Mouse (Mus musculus) midbrain, embryonic 16.5 days (tissue): ENCODE measurements around the gene Isg20. TPM values are rescaled to one million over a fixed set of nuclear protein-coding genes. Genes with fewer than 3 reads are reported as not detected.

Experiments
- ATAC-seq: fragments of 200-750 bp; cut with Nextera tagmentation; 2 replicates; pipeline ENCODE4 v1.8.0; 2017; ENCODE audit warnings: moderate TSS enrichment
- H3K27ac ChIP-seq: fragments of 300-500 bp; sonication (generic); 2 replicates; pipeline ENCODE4 v1.5.1; 2014; ENCODE audit warnings: mild to moderate bottlenecking, low read length, mixed read lengths
- H3K27me3 ChIP-seq: fragments of 300-500 bp; sonication (generic); 2 replicates; pipeline ENCODE4 v1.6.1; 2014; ENCODE audit warnings: low read depth, low read length, mixed read lengths; ENCODE audit not compliant: control insufficient read depth, insufficient read depth
- H3K36me3 ChIP-seq: fragments of 300-500 bp; sonication (generic); 2 replicates; pipeline ENCODE4 v1.6.1; 2014; ENCODE audit warnings: mild to moderate bottlenecking, low read length, moderate library complexity, mixed read lengths; ENCODE audit not compliant: control insufficient read depth, insufficient read depth
- H3K4me1 ChIP-seq: fragments of 300-500 bp; sonication (generic); 2 replicates; pipeline ENCODE4 v1.6.1; 2014; ENCODE audit warnings: mild to moderate bottlenecking, low read length, mixed read lengths; ENCODE audit not compliant: control insufficient read depth, insufficient read depth
- H3K4me2 ChIP-seq: fragments of 300-500 bp; sonication (generic); 2 replicates; pipeline ENCODE4 v1.6.1; 2014; ENCODE audit warnings: mild to moderate bottlenecking, low read length, mixed read lengths
- H3K4me3 ChIP-seq: fragments of 300-500 bp; sonication (generic); 2 replicates; pipeline ENCODE4 v1.5.1; 2014; ENCODE audit warnings: low read depth, mild to moderate bottlenecking, low read length, moderate library complexity, mixed read lengths
- H3K9ac ChIP-seq: fragments of 300-500 bp; sonication (generic); 2 replicates; pipeline ENCODE4 v1.6.1; 2014; ENCODE audit warnings: low read depth, low read length, mixed read lengths
- H3K9me3 ChIP-seq: fragments of 300-500 bp; sonication (generic); replicated peaks from 2 replicates; pipeline ENCODE4 v1.6.1; 2014; ENCODE audit warnings: mild to moderate bottlenecking, low read length, mixed read lengths; ENCODE audit not compliant: control insufficient read depth, poor library complexity, severe bottlenecking
- WGBS: fragments of 180-500 bp; shearing (Covaris S2); extraction: QIAGEN DNeasy Blood & Tissue Kit; methylation state at CpG from one replicate; pipeline ENCODE4 v1.1.7; 2014; 5-methylcytosine and 5-hydroxymethylcytosine counted together
- polyA plus RNA-seq: library from polyadenylated mRNA; unstranded; fragments of >200 nt; fragmentation: Nextera tagmentation; extraction: Ambion mirVana; gene quantifications from 2 replicates; pipeline ENCODE4 v1.2.1, GENCODE M21; 2015

The Isg20 gene
- polyA plus RNA-seq, 1 experiment from 2014 or later, result 2.7 TPM

- peak; percentile 13; the same call in 1 of the 2 replicates for ATAC-seq
- Histone ChIP-seq H3K4me3 (peak overlapping the region; percentile 5; the same call in 1 of the 2 replicates), H3K27ac (no peak overlapping the region), H3K4me2 (peak overlapping the region; percentile 39), H3K9me3 (no peaks in the 10 kb centered on the region), H3K36me3 (peaks cover 2% of the 10 kb centered on the region; the same call in 1 of the 2 replicates), H3K9ac (no peak overlapping the region; the same call in 1 of the 2 replicates), H3K27me3 (no peaks in the 10 kb centered on the region; the same call in 1 of the 2 replicates), H3K4me1 (peaks cover 10% of the 10 kb centered on the region; the same call in 1 of the 2 replicates)
- WGBS, result 11% methylated on average over 20 of the region's 20 CpGs
These were observed 811 bp upstream of the Isg20 start for GRCm38 (mm10) chr7:78912253-78912973.

DNA sequence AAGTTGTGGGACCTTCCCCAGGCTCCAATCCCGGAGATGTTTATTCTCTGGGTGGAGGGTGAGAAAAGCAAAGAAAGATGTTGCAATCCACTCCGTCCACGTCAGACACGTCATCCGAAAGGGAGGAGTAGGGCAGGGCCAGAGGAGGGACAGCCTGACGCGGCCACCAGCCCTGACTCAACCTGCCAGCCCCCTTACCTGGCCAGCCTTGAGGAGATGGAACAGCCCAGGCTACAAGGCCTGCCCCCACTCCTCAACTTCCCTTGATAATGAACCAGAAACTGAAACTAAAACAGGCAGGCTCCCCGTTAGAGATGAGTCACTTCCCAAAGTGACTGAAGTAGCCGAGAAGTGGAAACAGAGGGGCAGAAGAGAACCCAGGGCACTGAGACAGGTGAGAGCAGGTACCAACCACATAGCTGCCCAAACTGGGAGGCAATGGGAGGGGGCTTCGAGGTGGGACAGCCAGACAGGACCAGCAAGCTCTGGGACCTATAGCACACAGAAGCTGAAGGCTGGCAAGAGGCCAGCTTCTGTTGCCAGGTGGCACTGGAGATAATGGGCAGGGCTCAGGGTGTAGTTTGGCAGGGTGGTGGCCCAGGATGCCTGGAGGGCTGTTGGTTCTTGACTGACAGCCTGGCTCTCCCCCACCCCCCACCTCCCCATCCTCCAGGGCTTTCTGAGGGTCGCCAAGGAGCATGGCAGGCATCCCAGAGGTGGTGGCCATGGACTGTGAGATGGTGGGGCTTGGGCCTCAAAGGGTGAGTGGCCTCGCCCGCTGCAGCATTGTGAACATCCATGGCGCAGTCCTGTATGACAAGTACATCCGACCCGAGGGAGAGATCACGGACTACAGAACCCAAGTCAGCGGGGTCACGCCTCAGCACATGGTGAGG, 673 bp downstream of the Isg20 start:
- 82% methylated on average over 19 of the region's 19 CpGs for WGBS

GRCm38 (mm10) chr7:78914545-78914845, 1.3 kb downstream of the Isg20 start:
- WGBS, result 95% methylated on average over 3 of the region's 3 CpGs
- Histone ChIP-seq H3K9ac (no peak overlapping the region), H3K4me3 (no peak overlapping the region), H3K4me2 (no peak overlapping the region), H3K36me3 (no peaks in the 10 kb centered on the region), H3K4me1 (peaks cover 10% of the 10 kb centered on the region; the same call in 1 of the 2 replicates), H3K27ac (no peak overlapping the region), H3K9me3 (no peaks in the 10 kb centered on the region), H3K27me3 (no peaks in the 10 kb centered on the region; the same call in 1 of the 2 replicates)
- ATAC-seq, result no peak

More for the DNA sequence above, 673 bp downstream of the Isg20 start:
- Histone ChIP-seq H3K4me3 (no peak overlapping the region), H3K27me3 (no peaks in the 10 kb centered on the region; the same call in 1 of the 2 replicates), H3K4me1 (peaks cover 10% of the 10 kb centered on the region; the same call in 1 of the 2 replicates), H3K36me3 (no peaks in the 10 kb centered on the region), H3K27ac (no peak overlapping the region), H3K4me2 (no peak overlapping the region), H3K9me3 (no peaks in the 10 kb centered on the region), H3K9ac (no peak overlapping the region)
- ATAC-seq, result no peak

DNA sequence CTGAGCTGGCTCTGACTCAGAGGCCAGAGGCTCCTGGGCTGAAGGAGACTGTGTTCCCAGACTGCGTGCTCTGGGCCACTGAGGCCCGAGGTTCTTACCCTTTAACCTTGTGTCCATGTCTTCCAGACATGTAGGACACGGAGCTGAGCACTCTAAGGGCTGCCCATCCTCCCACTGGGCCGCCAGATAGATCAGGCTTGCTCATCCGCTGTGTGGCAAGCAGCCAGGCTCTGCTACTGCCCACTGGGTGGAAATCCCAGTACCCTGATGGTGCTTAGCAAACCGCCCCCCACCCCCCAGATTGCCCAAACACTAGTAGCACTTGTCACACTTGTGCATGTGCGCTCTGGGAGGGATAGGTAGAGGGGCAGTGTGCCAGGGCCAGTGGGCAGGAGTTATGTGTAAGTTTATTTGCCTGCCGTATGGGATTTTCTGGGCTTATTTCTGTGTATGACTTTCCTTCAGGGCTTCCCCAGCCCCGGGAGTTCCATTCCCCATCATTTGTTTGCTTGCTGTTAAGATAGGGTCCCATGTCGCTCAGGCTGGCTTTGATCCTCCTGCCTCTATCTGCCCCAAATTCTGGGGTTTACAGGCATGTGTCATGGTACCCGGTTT, 1.8 kb downstream of the Isg20 start:
- Histone ChIP-seq H3K9ac (no peak overlapping the region), H3K4me2 (no peak overlapping the region), H3K9me3 (no peaks in the 10 kb centered on the region), H3K27me3 (no peaks in the 10 kb centered on the region; the same call in 1 of the 2 replicates), H3K4me1 (peaks cover 10% of the 10 kb centered on the region; the same call in 1 of the 2 replicates), H3K27ac (no peak overlapping the region), H3K36me3 (no peaks in the 10 kb centered on the region), H3K4me3 (no peak overlapping the region)
- 83% methylated on average over 11 of the region's 11 CpGs for WGBS
- no peak for ATAC-seq

DNA sequence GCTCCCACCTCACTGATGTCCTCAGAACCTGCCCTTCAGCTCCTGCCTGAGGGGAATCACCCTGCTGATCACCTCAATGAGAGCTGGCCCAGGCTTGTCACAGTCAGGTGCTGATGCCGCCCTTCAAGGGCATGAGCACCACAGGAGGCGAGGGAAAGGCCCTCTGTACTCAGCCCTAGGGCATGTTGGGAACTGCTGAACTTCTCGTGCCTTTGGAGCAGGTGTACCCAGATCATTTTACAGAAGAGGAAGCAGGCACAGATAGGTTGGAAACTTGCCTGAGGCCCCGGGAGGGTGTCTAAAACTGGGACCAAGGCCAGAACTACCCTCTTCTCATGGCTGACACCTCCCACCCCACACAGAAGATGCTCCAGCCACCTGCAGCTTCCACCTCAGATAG, 5.5 kb downstream of the Isg20 start:
- WGBS, result 60% methylated on average over 4 of the region's 4 CpGs
- no peak for ATAC-seq
- no peak overlapping the region for H3K4me2 ChIP-seq
- H3K27ac ChIP-seq, result no peak overlapping the region
- H3K4me1 ChIP-seq, result peaks cover 2% of the 10 kb centered on the region; the same call in 1 of the 2 replicates
- no peaks in the 10 kb centered on the region for H3K27me3 ChIP-seq
- no peak overlapping the region for H3K4me3 ChIP-seq
- no peaks in the 10 kb centered on the region for H3K9me3 ChIP-seq
- H3K9ac ChIP-seq, result no peak overlapping the region
- H3K36me3 ChIP-seq, result no peaks in the 10 kb centered on the region

DNA sequence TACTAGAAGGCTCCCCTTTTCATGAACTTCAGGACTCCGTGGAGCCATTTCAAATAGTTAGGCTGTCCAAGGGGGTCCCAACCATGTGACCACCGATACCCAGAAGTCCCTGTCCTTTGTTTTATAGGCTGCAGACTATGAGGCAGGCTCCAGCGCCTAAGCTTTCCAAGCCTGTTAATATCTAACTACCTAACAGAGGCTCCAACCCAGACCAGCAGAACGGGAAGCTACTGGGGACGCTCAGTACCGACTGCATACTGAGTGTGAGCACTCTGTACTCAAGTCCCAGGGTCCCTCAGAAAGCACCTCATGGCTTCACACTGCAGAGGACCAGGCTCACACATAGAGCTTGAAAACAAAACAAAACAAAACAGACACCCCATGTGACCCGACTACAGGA, 9.3 kb downstream of the Isg20 start:
- Histone ChIP-seq H3K9ac (no peak overlapping the region), H3K4me3 (no peak overlapping the region), H3K4me2 (no peak overlapping the region), H3K9me3 (no peaks in the 10 kb centered on the region), H3K27ac (no peak overlapping the region), H3K36me3 (no peaks in the 10 kb centered on the region), H3K4me1 (no peaks in the 10 kb centered on the region), H3K27me3 (no peaks in the 10 kb centered on the region)
- no peak for ATAC-seq
- WGBS, result 72% methylated on average over 7 of the region's 7 CpGs

GRCm38 (mm10) chr7:78924300-78924699, 11.1 kb downstream of the Isg20 start:
- ATAC-seq, result peak; percentile 69; the same call in 1 of the 2 replicates
- H3K9ac ChIP-seq, result no peak overlapping the region
- no peak overlapping the region for H3K4me2 ChIP-seq
- no peaks in the 10 kb centered on the region for H3K4me1 ChIP-seq
- H3K27me3 ChIP-seq, result no peaks in the 10 kb centered on the region
- H3K9me3 ChIP-seq, result no peaks in the 10 kb centered on the region
- 12% methylated on average over 6 of the region's 6 CpGs for WGBS
- H3K4me3 ChIP-seq, result no peak overlapping the region
- no peaks in the 10 kb centered on the region for H3K36me3 ChIP-seq
- no peak overlapping the region for H3K27ac ChIP-seq

- Histone ChIP-seq H3K27ac (no peak overlapping the region), H3K4me1 (no peaks in the 10 kb centered on the region), H3K27me3 (no peaks in the 10 kb centered on the region), H3K9me3 (no peaks in the 10 kb centered on the region), H3K4me2 (no peak overlapping the region), H3K9ac (no peak overlapping the region), H3K4me3 (no peak overlapping the region), H3K36me3 (no peaks in the 10 kb centered on the region)
- 58% methylated on average over 7 of the region's 7 CpGs for WGBS
- ATAC-seq, result 0 out of 2 replicates have a peak, but pooled peaks have one; percentile 32
These were observed 11.6 kb downstream of the Isg20 start for GRCm38 (mm10) chr7:78924796-78925195.
